Mouse (Mus musculus) liver, embryonic 11.5 days (tissue): ENCODE measurements at regions not wholly inside any gene's neighbourhood (a gene's known extent, or its start where the extent isn't known, plus 50 kb on each side); places are given as distances from the start of the nearest gene placed in this dataset.

Experiments
- ATAC-seq: fragments of 200-750 bp; cut with Nextera tagmentation; replicated peaks from 2 replicates; pipeline ENCODE4 v1.8.0; 2017; ENCODE audit warnings: moderate number of reproducible peaks, mild to moderate bottlenecking, moderate TSS enrichment, moderate library complexity; ENCODE audit not compliant: low FRiP score
- DNase-seq: peaks from one replicate; pipeline ENCODE4 v3.0.0-alpha.2; 2017; ENCODE audit warnings: low spot score
- H3K27ac ChIP-seq: fragments of 300-500 bp; sonication (generic); 2 replicates; pipeline ENCODE4 v1.5.1; 2014; ENCODE audit warnings: mild to moderate bottlenecking, low read depth, low read length, control low read depth
- H3K27me3 ChIP-seq: fragments of 300-500 bp; sonication (generic); replicated peaks from 2 replicates; pipeline ENCODE4 v1.6.1; 2014; ENCODE audit warnings: low read length, mixed read lengths; ENCODE audit not compliant: control insufficient read depth, insufficient read depth
- H3K36me3 ChIP-seq: fragments of 300-500 bp; sonication (generic); 2 replicates; pipeline ENCODE4 v1.6.1; 2014; ENCODE audit warnings: mild to moderate bottlenecking, low read length, moderate library complexity, mixed read lengths; ENCODE audit not compliant: control insufficient read depth, insufficient read depth
- H3K4me1 ChIP-seq: fragments of 300-500 bp; sonication (generic); replicated peaks from 2 replicates; pipeline ENCODE4 v1.6.1; 2014; ENCODE audit warnings: low read length, mixed read lengths; ENCODE audit not compliant: control insufficient read depth, insufficient read depth
- H3K4me2 ChIP-seq: fragments of 300-500 bp; sonication (generic); 2 replicates; pipeline ENCODE4 v1.6.1; 2014; ENCODE audit warnings: mild to moderate bottlenecking, control low read depth, moderate library complexity
- H3K4me3 ChIP-seq: fragments of 300-500 bp; sonication (generic); 2 replicates; pipeline ENCODE4 v1.5.1; 2014; ENCODE audit warnings: low read depth, low read length, control low read depth
- H3K9ac ChIP-seq: fragments of 300-500 bp; sonication (generic); 2 replicates; pipeline ENCODE4 v1.6.1; 2014; ENCODE audit warnings: low read depth, low read length, control low read depth
- H3K9me3 ChIP-seq: fragments of 300-500 bp; sonication (generic); 2 replicates; pipeline ENCODE4 v1.6.1; 2016; ENCODE audit warnings: low read length, inconsistent platforms, mixed read lengths; ENCODE audit not compliant: control insufficient read depth
- WGBS: fragments of 180-500 bp; shearing (Covaris S2); extraction: QIAGEN DNeasy Blood & Tissue Kit; methylation state at CpG from one replicate; pipeline ENCODE4 v1.1.7; 2014; 5-methylcytosine and 5-hydroxymethylcytosine counted together

- Histone ChIP-seq H3K27me3 (no peaks in the 10 kb centered on the region), H3K4me1 (no peaks in the 10 kb centered on the region), H3K27ac (no peak overlapping the region), H3K9ac (no peak overlapping the region), H3K36me3 (no peaks in the 10 kb centered on the region), H3K4me3 (no peak overlapping the region), H3K4me2 (no peak overlapping the region), H3K9me3 (no peaks in the 10 kb centered on the region)
- no peak for DNase-seq
- ATAC-seq, result no peak
- 72% methylated on average over 5 of the region's 5 CpGs for whole genome bisulfite sequencing
Measured at GRCm38 (mm10) chr8:25341225-25341624, 517.1 kb upstream of the Adam5 start.

GRCm38 (mm10) chr8:25340729-25341128 is 516.6 kb upstream of the Adam5 start:
- H3K9me3 ChIP-seq, result 0 out of 2 replicates have a peak, but pooled peaks cover 3% of the 10 kb centered on the region
- no peaks in the 10 kb centered on the region for H3K36me3 ChIP-seq
- H3K4me3 ChIP-seq, result no peak overlapping the region
- no peaks in the 10 kb centered on the region for H3K27me3 ChIP-seq
- ATAC-seq (no peak), DNase-seq (no peak)
- H3K9ac ChIP-seq, result no peak overlapping the region
- H3K4me2 ChIP-seq, result no peak overlapping the region
- no peaks in the 10 kb centered on the region for H3K4me1 ChIP-seq
- WGBS, result 71% methylated on average over 2 of the region's 2 CpGs
- no peak overlapping the region for H3K27ac ChIP-seq

DNA sequence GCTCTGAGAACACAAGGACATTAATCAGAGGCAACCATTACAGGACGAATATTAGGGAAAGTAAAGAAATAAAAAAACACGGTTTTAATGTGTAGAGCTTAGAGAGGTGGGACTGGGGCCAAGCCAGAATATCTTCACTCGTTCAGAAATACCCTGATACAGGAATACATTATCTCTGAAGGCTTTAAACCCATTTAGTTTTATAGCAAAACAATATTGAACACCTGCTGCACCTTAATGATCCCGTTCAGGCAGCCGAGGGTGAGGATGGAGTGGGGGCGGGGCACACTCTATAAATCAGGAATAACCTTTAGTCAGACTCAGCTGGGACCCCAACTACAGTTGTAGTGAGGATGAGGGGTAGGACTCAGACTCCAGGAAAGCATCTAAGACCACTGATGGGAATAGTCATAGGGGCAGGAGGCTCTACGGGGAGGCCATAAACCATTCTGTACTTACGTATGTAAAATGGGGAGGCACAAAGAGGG is 508.0 kb upstream of the Adam5 start:
- H3K4me1 ChIP-seq, result no peaks in the 10 kb centered on the region
- no peaks in the 10 kb centered on the region for H3K36me3 ChIP-seq
- no peak overlapping the region for H3K4me3 ChIP-seq
- H3K4me2 ChIP-seq, result no peak overlapping the region
- 82% methylated on average over 8 of the region's 8 CpGs for WGBS
- 0 out of 2 replicates have a peak, but pooled peaks cover 3% of the 10 kb centered on the region for H3K9me3 ChIP-seq
- no peak overlapping the region for H3K9ac ChIP-seq
- ATAC-seq, result no peak
- H3K27me3 ChIP-seq, result no peaks in the 10 kb centered on the region
- no peak overlapping the region for H3K27ac ChIP-seq
- no peak for DNase-seq

GRCm38 (mm10) chr8:25331161-25331776 is 507.1 kb upstream of the Adam5 start:
- Histone ChIP-seq H3K9ac (no peak overlapping the region), H3K27ac (no peak overlapping the region), H3K4me3 (no peak overlapping the region), H3K4me2 (no peak overlapping the region), H3K36me3 (no peaks in the 10 kb centered on the region), H3K9me3 (0 out of 2 replicates have a peak, but pooled peaks cover 3% of the 10 kb centered on the region), H3K27me3 (no peaks in the 10 kb centered on the region), H3K4me1 (no peaks in the 10 kb centered on the region)
- ATAC-seq, result no peak
- 39% methylated on average over 7 of the region's 7 CpGs for WGBS
- no peak for DNase-seq

DNA sequence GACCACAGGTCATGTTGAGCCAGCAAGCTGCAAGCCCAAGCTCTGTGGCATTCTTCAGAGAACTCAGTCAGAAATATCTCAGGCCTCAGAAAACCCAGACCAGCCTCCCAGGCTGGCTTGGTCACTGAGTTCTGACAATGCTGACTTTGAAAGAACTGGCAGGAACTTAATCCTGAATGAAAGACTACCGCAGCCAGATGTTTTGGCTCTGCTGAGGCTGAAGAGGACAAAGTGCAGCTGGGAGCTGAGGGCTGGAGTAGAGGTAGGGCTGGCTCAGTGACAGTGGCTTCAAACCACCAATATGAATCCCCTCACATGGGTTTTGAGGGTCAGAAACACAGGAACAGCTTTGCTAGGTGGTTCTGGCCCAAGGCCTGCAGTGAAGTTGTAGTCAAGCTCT is 505.6 kb upstream of the Adam5 start:
- Histone ChIP-seq H3K36me3 (no peaks in the 10 kb centered on the region), H3K27ac (no peak overlapping the region), H3K9ac (no peak overlapping the region), H3K4me2 (no peak overlapping the region), H3K4me1 (no peaks in the 10 kb centered on the region), H3K27me3 (no peaks in the 10 kb centered on the region), H3K9me3 (no peaks in the 10 kb centered on the region), H3K4me3 (no peak overlapping the region)
- DNase-seq (no peak), ATAC-seq (no peak)
- WGBS, result 65% methylated on average over 1 of the region's 1 CpGs

DNA sequence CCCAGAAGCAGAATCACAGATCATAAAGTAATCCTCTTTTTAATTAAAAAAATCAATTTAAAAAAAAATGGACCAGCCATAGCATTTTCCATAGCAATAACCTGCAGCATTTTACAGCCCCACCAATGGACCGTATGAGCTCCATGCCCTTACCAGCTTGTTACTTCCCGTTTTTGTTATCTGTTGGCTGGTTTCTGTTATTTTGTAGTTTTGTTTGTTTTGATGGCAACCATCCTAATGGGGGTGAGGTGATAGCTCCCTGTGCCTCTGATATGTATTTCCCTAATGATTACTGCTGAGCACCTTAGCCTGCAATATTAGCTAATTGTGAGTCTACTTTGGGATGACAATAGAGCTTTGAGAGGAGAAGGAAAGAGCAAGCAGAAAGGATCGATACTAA is 504.1 kb upstream of the Adam5 start:
- WGBS, result 45% methylated on average over 3 of the region's 3 CpGs
- no peak overlapping the region for H3K27ac ChIP-seq
- no peak overlapping the region for H3K9ac ChIP-seq
- DNase-seq, result no peak
- H3K36me3 ChIP-seq, result no peaks in the 10 kb centered on the region
- H3K4me2 ChIP-seq, result no peak overlapping the region
- no peaks in the 10 kb centered on the region for H3K9me3 ChIP-seq
- H3K4me1 ChIP-seq, result no peaks in the 10 kb centered on the region
- no peak for ATAC-seq
- no peaks in the 10 kb centered on the region for H3K27me3 ChIP-seq
- no peak overlapping the region for H3K4me3 ChIP-seq

GRCm38 (mm10) chr8:25326930-25327329 is 502.8 kb upstream of the Adam5 start:
- Histone ChIP-seq H3K27me3 (no peaks in the 10 kb centered on the region), H3K9ac (no peak overlapping the region), H3K4me3 (no peak overlapping the region), H3K9me3 (no peaks in the 10 kb centered on the region), H3K27ac (no peak overlapping the region), H3K36me3 (no peaks in the 10 kb centered on the region), H3K4me2 (no peak overlapping the region), H3K4me1 (no peaks in the 10 kb centered on the region)
- ATAC-seq (no peak), DNase-seq (no peak)
- WGBS, result 82% methylated on average over 6 of the region's 6 CpGs

DNA sequence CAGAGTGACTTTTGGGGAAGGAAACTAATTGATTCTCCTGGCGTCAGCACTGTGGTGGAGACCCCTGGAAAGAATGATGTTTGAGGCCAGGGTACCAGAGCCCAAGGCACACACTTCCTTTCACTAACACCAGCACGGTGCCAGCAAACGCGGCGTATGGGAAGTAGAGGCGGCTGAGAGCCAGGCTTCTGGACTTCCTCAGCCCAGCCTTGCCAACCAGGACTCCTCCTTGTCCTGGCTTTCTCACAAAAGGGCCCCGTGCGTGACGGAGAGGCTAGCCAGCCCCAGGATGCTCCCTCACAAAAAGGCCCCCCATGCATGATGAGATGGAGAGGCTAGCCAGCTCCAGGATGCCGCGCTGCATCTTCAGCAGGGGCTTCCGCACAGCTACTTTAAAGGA is 502.1 kb upstream of the Adam5 start:
- Histone ChIP-seq H3K36me3 (no peaks in the 10 kb centered on the region), H3K4me2 (no peak overlapping the region), H3K27ac (no peak overlapping the region), H3K4me1 (no peaks in the 10 kb centered on the region), H3K4me3 (no peak overlapping the region), H3K9me3 (no peaks in the 10 kb centered on the region; the same call in 1 of the 2 replicates), H3K27me3 (no peaks in the 10 kb centered on the region), H3K9ac (no peak overlapping the region)
- ATAC-seq (no peak), DNase-seq (no peak)
- 65% methylated on average over 12 of the region's 12 CpGs for WGBS

- no peak overlapping the region for H3K4me2 ChIP-seq
- no peaks in the 10 kb centered on the region for H3K4me1 ChIP-seq
- no peak overlapping the region for H3K9ac ChIP-seq
- no peaks in the 10 kb centered on the region for H3K36me3 ChIP-seq
- DNase-seq (no peak), ATAC-seq (no peak)
- H3K4me3 ChIP-seq, result no peak overlapping the region
- H3K27me3 ChIP-seq, result no peaks in the 10 kb centered on the region
- 85% methylated on average over 9 of the region's 9 CpGs for WGBS
- H3K27ac ChIP-seq, result no peak overlapping the region
- H3K9me3 ChIP-seq, result no peaks in the 10 kb centered on the region; the same call in 1 of the 2 replicates
Measured at GRCm38 (mm10) chr8:25324731-25325130, 500.6 kb upstream of the Adam5 start.
